Comparison of ENCODE assay signal across 7 mouse cellular contexts in genomic region chr7:35333692-35334526, GRCm38 (mm10). TPM values are rescaled to one million over a fixed set of nuclear protein-coding genes. Genes with fewer than 3 reads are reported as not detected.
DNase-seq lines count a peak whose midpoint lies in the region; ATAC-seq lines count a peak whose summit lies in the region.

Gene Rhpn2, plus strand, starts transcription at chr7:35334170.

- H3K4me2 ChIP-seq in intestine, embryonic 15.5 days (replicated peaks), result peak within 1 kb of the TSS; percentile 96

- H3K9ac ChIP-seq in intestine, embryonic 15.5 days, result peak within 1 kb of the TSS; percentile 80

- no peaks in the 10 kb centered on the region for H3K36me3 ChIP-seq in intestine, embryonic 15.5 days
- no peaks in the 10 kb centered on the region for H3K36me3 ChIP-seq in midbrain, embryonic 10.5 days

- peaks cover 14% of the 10 kb centered on the region for H3K4me1 ChIP-seq in intestine, embryonic 15.5 days (replicated peaks)
- peaks cover 28% of the 10 kb centered on the region for H3K4me1 ChIP-seq in midbrain, embryonic 10.5 days

- under 1% methylated on average over 51 of the region's 52 CpGs for WGBS in intestine, embryonic 15.5 days
- 1% methylated on average over 52 of the region's 52 CpGs for WGBS in midbrain, embryonic 10.5 days

- intact Hi-C loops in gastrocnemius, postnatal 36 days (cut with DNase I), result loop anchor here (2.0 to 5.0 kb wide), 2 partner anchors 31 to 58 kb away; no protein-coding TSS in a partner anchor
- intact Hi-C loops in left cerebral cortex, postnatal 25 days (cut with DNase I), result loop anchor here (1.0 to 2.0 kb wide), 2 partner anchors 16 to 63 kb away; partner anchors contain the start of genes Cep89, Faap24 and Gpatch1

- H3K27me3 ChIP-seq in intestine, embryonic 15.5 days (replicated peaks), result no peaks in the 10 kb centered on the region; the same call in 1 of the 2 replicates
- H3K27me3 ChIP-seq in midbrain, embryonic 10.5 days (ENCODE audit: low read depth, poor library complexity, severe bottlenecking), result peaks cover 52% of the 10 kb centered on the region

- ATAC-seq in intestine, embryonic 15.5 days, result peak; percentile 96

- peak within 1 kb of the TSS; percentile 74 for H3K4me3 ChIP-seq in intestine, embryonic 15.5 days (replicated peaks)
- peak within 1 kb of the TSS; percentile 79 for H3K4me3 ChIP-seq in midbrain, embryonic 10.5 days

- DNase-seq in adrenal gland, adult 2 months, result peak; percentile 100
- peak; percentile 97 for DNase-seq in embryo, embryonic 11.5 days (ENCODE audit: low read depth, low spot score)
- peak; percentile 99 for DNase-seq in gastrocnemius, postnatal 36 days
- DNase-seq in left cerebral cortex, postnatal 25 days (ENCODE audit: low spot score in 2 of 2), result peak; percentile 96 to 99
- peak; percentile 100 for DNase-seq in midbrain, embryonic 10.5 days (ENCODE audit: low spot score)
- peak; percentile 97 for DNase-seq in right cerebral cortex, postnatal 4 days

- H3K27ac ChIP-seq in intestine, embryonic 15.5 days, result peak within 1 kb of the TSS; percentile 89
- peak within 1 kb of the TSS; percentile 79 for H3K27ac ChIP-seq in midbrain, embryonic 10.5 days (replicated peaks)

- no peaks in the 10 kb centered on the region for H3K9me3 ChIP-seq in intestine, embryonic 15.5 days
- no peaks in the 10 kb centered on the region for H3K9me3 ChIP-seq in midbrain, embryonic 10.5 days (replicated peaks)

RNA-seq across cellular contexts. Expression of gene Rhpn2, which starts in this region (rescaled TPM):
- total RNA-seq in adrenal gland, adult 2 months (2021), result 1 to 10 TPM; 1.6 to 4.6 TPM
- polyA plus RNA-seq in adrenal gland, adult 2 months (2012; rRNA removed), result 0.51 and 1.3 TPM in 2 replicates
- total RNA-seq in gastrocnemius, postnatal 36 days (2021), result 1 to 10 TPM in 1 of 2 experiments, under 1 TPM in 1; 0.99 to 1.1 TPM
- 73.2 and 74.7 TPM in 2 replicates for polyA plus RNA-seq in intestine, embryonic 15.5 days (2015; fragmentation: Nextera tagmentation; extraction: Ambion mirVana)
- total RNA-seq in left cerebral cortex, postnatal 25 days (2021), result 1 to 10 TPM; 3.4 to 4.2 TPM
- 3.2 and 3.7 TPM in 2 replicates for polyA plus RNA-seq in midbrain, embryonic 10.5 days (2016; fragmentation: Nextera tagmentation; extraction: Ambion mirVana)

Comparison
In these comparisons a context has a peak if more than half of its experiments do, and no peak if none do; other contexts are left out.
1. Peak in every context shown above with its lines: DNase-seq, ATAC-seq, H3K4me3 ChIP-seq and H3K27ac ChIP-seq.
2. RNA of gene Rhpn2 (polyA plus RNA-seq): 73.2 to 74.7 TPM in intestine, embryonic 15.5 days; 3.2 to 3.7 TPM in midbrain, embryonic 10.5 days and 0.51 to 1.3 TPM in adrenal gland, adult 2 months; every median in the first group is over 10 times any median in the second.